Mouse (Mus musculus) limb, embryonic 14.5 days (tissue): ENCODE measurements at regions not wholly inside any gene's neighbourhood (a gene's known extent, or its start where the extent isn't known, plus 50 kb on each side); places are given as distances from the start of the nearest gene placed in this dataset.

ENCODE experiments used
- ATAC-seq: fragments of 200-750 bp; cut with Nextera tagmentation; 2 replicates; pipeline ENCODE4 v1.8.0; 2017; ENCODE audit warnings: low read depth, moderate number of reproducible peaks, moderate TSS enrichment; ENCODE audit not compliant: low FRiP score
- DNase-seq: peaks from one replicate; pipeline ENCODE4 v3.0.0-alpha.2; 2015; ENCODE audit warnings: low spot score
- H3K27ac ChIP-seq: fragments of 300-500 bp; sonication (generic); replicated peaks from 2 replicates; pipeline ENCODE4 v1.5.1; 2014; ENCODE audit warnings: low read depth, mild to moderate bottlenecking, low read length, moderate library complexity, mixed read lengths
- H3K27me3 ChIP-seq: fragments of 300-500 bp; sonication (generic); 2 replicates; pipeline ENCODE4 v1.6.1; 2014; ENCODE audit warnings: low read length, mixed read lengths; ENCODE audit not compliant: control insufficient read depth, insufficient read depth
- H3K36me3 ChIP-seq: fragments of 300-500 bp; sonication (generic); 2 replicates; pipeline ENCODE4 v1.6.1; 2014; ENCODE audit warnings: mild to moderate bottlenecking, low read length, moderate library complexity, mixed read lengths; ENCODE audit not compliant: control insufficient read depth, insufficient read depth
- H3K4me1 ChIP-seq: fragments of 300-500 bp; sonication (generic); 2 replicates; pipeline ENCODE4 v1.6.1; 2014; ENCODE audit warnings: antibody characterized with exemption, low read length, mixed read lengths; ENCODE audit not compliant: control insufficient read depth, insufficient read depth
- H3K4me2 ChIP-seq: fragments of 300-500 bp; sonication (generic); replicated peaks from 2 replicates; pipeline ENCODE4 v1.6.1; 2014; ENCODE audit warnings: low read depth, mild to moderate bottlenecking, low read length, moderate library complexity; ENCODE audit not compliant: severe bottlenecking
- H3K4me3 ChIP-seq: fragments of 300-500 bp; sonication (generic); replicated peaks from 2 replicates; pipeline ENCODE4 v1.5.1; 2014; ENCODE audit warnings: low read length
- H3K9ac ChIP-seq: fragments of 300-500 bp; sonication (generic); 2 replicates; pipeline ENCODE4 v1.6.1; 2014; ENCODE audit warnings: mild to moderate bottlenecking, low read depth, low read length, moderate library complexity; ENCODE audit not compliant: severe bottlenecking
- H3K9me3 ChIP-seq: fragments of 300-500 bp; sonication (generic); 2 replicates; pipeline ENCODE4 v1.6.1; 2016; ENCODE audit warnings: low read length; ENCODE audit not compliant: control insufficient read depth
- POLR2A ChIP-seq: fragments of 200-500 bp; IDR thresholded peaks from 2 replicates; pipeline ENCODE4 v1.8.0; 2012; ENCODE audit warnings: inconsistent platforms, mild to moderate bottlenecking, moderate library complexity, borderline replicate concordance; ENCODE audit not compliant: insufficient read depth, insufficient read length; ENCODE audit errors: extremely low read depth
- WGBS: fragments of 180-500 bp; shearing (Covaris S2); extraction: QIAGEN DNeasy Blood & Tissue Kit; methylation state at CpG from one replicate; pipeline ENCODE4 v1.1.7; 2014; 5-methylcytosine and 5-hydroxymethylcytosine counted together

DNA sequence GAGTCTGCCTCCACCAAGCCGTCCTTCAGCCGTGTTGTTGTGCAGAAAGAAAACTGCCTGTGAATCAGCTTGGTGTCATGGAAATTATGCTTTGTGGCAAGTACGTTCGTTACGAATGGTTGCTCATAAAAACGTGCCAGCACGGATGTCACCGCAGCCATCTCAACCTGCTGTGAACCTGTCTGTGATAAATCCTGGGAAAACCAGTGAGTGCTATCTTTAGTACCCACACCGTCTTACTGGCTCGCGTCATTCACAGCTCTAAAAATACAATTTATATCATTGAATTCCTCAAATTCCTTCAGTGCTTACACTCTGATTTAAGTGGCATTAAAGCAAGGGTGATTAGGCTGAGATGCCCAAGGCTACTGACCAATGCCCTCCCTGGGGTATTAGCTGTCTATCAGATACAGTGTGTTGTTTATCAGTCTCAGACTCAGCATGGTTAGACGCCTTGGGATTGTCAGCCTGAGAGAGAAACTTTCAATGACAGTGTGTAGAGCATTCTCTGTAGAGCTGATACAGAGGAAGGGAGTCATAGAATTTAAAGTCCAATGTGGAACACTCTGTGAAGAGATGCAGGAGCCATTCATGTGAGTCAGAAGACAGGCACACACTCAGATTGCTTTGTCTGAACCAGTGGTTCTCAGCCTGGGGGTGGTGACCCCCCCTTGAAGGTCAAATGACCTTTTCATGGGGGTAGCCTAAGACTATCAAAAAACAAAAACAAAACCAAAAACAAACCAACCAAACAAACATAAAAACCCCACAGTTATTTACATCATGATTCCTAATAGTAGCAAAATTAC, 96.2 kb upstream of the Myocd start:
- DNase-seq: no peak
- H3K4me3 ChIP-seq: no peak overlapping the region
- no peak for TF ChIP-seq POLR2A
- no peak overlapping the region for H3K27ac ChIP-seq
- WGBS: 48% methylated on average over 12 of the region's 12 CpGs
- peaks cover 24% of the 10 kb centered on the region for H3K4me1 ChIP-seq
- no peak overlapping the region for H3K9ac ChIP-seq
- H3K9me3 ChIP-seq: no peaks in the 10 kb centered on the region
- H3K4me2 ChIP-seq: no peak overlapping the region
- H3K36me3 ChIP-seq: no peaks in the 10 kb centered on the region
- H3K27me3 ChIP-seq: no peaks in the 10 kb centered on the region
- ATAC-seq: no peak

DNA sequence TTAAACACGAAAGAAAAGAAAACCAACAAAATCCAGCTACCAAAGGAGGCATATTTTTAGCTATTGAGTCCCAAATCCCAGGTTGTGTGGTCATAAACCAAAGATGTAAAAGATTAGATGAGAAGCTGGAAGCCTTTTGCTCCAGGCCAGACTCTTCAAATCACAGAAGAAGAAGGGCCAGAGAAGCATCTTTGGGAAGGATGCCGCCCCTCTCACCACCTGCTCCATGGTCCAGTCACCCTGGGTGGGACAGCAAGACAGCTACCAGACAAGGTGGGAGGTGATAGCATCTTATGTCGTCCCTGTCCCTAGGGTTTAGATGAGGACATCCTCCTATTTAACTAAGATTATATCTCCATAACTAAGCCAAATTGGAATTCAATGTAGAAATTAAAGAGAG, 95.1 kb upstream of the Myocd start:
- no peak overlapping the region for H3K4me3 ChIP-seq
- H3K27me3 ChIP-seq: no peaks in the 10 kb centered on the region
- DNase-seq (no peak), ATAC-seq (no peak)
- no peaks in the 10 kb centered on the region for H3K36me3 ChIP-seq
- 88% methylated on average over 3 of the region's 3 CpGs for WGBS
- peaks cover 24% of the 10 kb centered on the region for H3K4me1 ChIP-seq
- H3K27ac ChIP-seq: no peak overlapping the region
- TF ChIP-seq POLR2A: no peak
- no peaks in the 10 kb centered on the region for H3K9me3 ChIP-seq
- no peak overlapping the region for H3K9ac ChIP-seq
- H3K4me2 ChIP-seq: no peak overlapping the region

DNA sequence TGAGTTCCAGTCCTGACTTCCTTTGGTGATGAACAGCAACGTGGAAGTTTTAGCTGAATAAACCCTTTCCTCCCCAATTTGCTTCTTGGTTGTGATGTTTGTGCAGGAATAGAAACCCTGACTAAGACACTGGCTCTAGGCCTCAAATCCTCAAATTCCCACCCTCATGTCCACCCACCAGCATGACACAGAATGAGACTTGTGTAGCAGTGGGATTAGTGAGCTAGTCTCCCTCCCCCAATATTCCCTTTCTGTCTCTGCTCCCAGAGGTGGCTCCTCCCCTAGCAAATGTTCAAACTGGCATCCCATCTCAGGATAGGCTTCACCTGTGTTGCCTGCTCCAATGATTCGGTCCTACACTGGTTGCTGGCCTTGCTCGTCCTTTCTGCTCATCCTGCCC, 94.1 kb upstream of the Myocd start:
- no peak overlapping the region for H3K4me3 ChIP-seq
- no peak for DNase-seq
- H3K9me3 ChIP-seq: no peaks in the 10 kb centered on the region
- WGBS: 75% methylated on average over 3 of the region's 3 CpGs
- H3K4me2 ChIP-seq: no peak overlapping the region
- no peak for TF ChIP-seq POLR2A
- H3K36me3 ChIP-seq: no peaks in the 10 kb centered on the region
- H3K27ac ChIP-seq: no peak overlapping the region
- H3K4me1 ChIP-seq: peaks cover 24% of the 10 kb centered on the region
- no peak overlapping the region for H3K9ac ChIP-seq
- ATAC-seq: no peak
- no peaks in the 10 kb centered on the region for H3K27me3 ChIP-seq

DNA sequence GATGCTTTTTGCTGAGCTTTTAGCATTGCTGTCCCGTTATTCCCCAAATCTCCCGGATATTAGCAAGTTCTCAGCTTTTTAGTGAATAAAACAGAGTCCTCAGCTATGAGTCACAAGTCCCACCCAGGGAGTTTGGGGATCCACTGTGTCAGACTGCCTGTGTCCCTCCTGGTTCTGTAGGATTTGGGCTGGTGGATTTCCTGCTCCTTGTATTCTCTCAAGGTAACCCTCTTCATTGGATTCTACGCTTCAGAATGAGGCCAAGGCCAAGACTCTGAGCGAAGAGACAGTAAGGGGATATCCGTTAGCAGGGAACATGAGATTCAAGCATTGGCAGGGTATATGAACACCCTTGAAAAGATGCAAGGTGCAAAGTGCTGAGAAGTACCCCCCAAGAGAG, 90.9 kb upstream of the Myocd start:
- Histone ChIP-seq H3K4me1 (peaks cover 2% of the 10 kb centered on the region), H3K27ac (no peak overlapping the region), H3K9ac (no peak overlapping the region), H3K4me2 (no peak overlapping the region), H3K9me3 (no peaks in the 10 kb centered on the region), H3K27me3 (no peaks in the 10 kb centered on the region), H3K4me3 (no peak overlapping the region), H3K36me3 (no peaks in the 10 kb centered on the region)
- TF ChIP-seq POLR2A: no peak
- DNase-seq: no peak
- no peak for ATAC-seq
- WGBS: 97% methylated on average over 5 of the region's 5 CpGs

DNA sequence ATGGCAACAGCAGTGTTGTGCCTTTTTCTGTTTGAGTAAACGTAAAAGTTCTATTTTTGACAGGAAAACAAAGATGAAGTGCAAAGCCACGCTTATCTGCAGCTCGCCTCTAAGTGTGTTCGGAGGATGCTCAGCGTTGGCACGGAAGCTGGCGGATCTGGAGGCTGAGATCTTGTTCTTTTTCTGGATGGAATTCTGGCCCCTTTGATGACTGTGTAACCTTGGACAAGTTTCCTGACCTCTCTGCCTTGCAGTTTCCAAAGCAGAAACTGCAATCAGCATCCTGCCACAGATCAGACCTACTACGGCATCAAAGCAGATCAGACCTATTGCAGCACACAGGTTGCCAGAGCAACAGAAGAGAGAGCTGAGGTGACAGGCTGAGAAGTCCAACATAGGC, 89.1 kb upstream of the Myocd start:
- no peak for ATAC-seq
- 79% methylated on average over 8 of the region's 8 CpGs for WGBS

DNA sequence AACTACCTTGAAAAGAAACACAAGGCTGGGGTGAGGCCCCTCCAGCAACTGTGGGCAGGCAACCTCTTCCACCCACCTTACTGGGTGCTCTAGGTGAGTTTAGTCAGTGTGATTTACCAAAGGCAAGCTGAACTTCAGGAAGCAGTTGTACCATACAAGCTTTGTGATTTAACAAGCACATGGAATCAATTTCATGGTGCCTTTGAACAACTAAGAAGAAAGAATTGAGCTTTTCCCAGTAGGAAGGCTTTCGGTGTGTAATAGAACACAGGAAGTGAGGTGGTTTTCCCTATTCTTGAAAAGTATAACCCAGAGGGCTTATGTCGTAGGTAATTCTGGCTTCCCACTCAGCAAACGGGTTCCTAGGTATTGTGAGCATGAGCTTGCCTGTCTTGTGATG, 82.7 kb upstream of the Myocd start:
- H3K27ac ChIP-seq: no peak overlapping the region
- no peak overlapping the region for H3K9ac ChIP-seq
- no peak overlapping the region for H3K4me2 ChIP-seq
- H3K4me3 ChIP-seq: no peak overlapping the region
- no peaks in the 10 kb centered on the region for H3K9me3 ChIP-seq
- H3K4me1 ChIP-seq: no peaks in the 10 kb centered on the region
- ATAC-seq (no peak), DNase-seq (no peak)
- no peaks in the 10 kb centered on the region for H3K27me3 ChIP-seq
- no peak for TF ChIP-seq POLR2A
- 13% methylated on average over 3 of the region's 3 CpGs for WGBS
- no peaks in the 10 kb centered on the region for H3K36me3 ChIP-seq

More for the DNA sequence above, 89.1 kb upstream of the Myocd start:
- no peak for TF ChIP-seq POLR2A
- no peaks in the 10 kb centered on the region for H3K27me3 ChIP-seq
- no peak overlapping the region for H3K27ac ChIP-seq
- H3K9ac ChIP-seq: no peak overlapping the region
- H3K9me3 ChIP-seq: no peaks in the 10 kb centered on the region
- DNase-seq: no peak
- H3K4me1 ChIP-seq: no peaks in the 10 kb centered on the region
- H3K4me3 ChIP-seq: no peak overlapping the region
- H3K4me2 ChIP-seq: no peak overlapping the region
- H3K36me3 ChIP-seq: no peaks in the 10 kb centered on the region
